ENCODE assay signal across 7 mouse cellular contexts in genomic region chr6:83068706-83069487, GRCm38 (mm10). TPM values are rescaled to one million over a fixed set of nuclear protein-coding genes. Genes with fewer than 3 reads are reported as not detected.
DNase-seq lines count a peak whose midpoint lies in the region; ATAC-seq lines count a peak whose summit lies in the region.

No protein-coding gene starts in this region.

- ATAC-seq in lung, embryonic 15.5 days (ENCODE audit: borderline replicate concordance, extremely low read depth, low FRiP score, low TSS enrichment) = no peak
- ATAC-seq in forebrain, embryonic 14.5 days = no peak
- no peak for ATAC-seq in limb, embryonic 15.5 days (ENCODE audit: insufficient number of reproducible peaks, low FRiP score, low TSS enrichment, low read depth)
- no peak for ATAC-seq in stomach, embryonic 15.5 days (ENCODE audit: insufficient read depth, low FRiP score, low read depth)

- H3K9ac ChIP-seq in lung, embryonic 15.5 days = no peak overlapping the region
- H3K9ac ChIP-seq in forebrain, embryonic 14.5 days (ENCODE audit: low read length) = no peak overlapping the region
- no peak overlapping the region for H3K9ac ChIP-seq in limb, embryonic 15.5 days
- H3K9ac ChIP-seq in stomach, embryonic 15.5 days = no peak overlapping the region

- peak overlapping the region; percentile 29 for H3K4me3 ChIP-seq in lung, embryonic 15.5 days
- peak overlapping the region; percentile 10; the same call in 1 of the 2 replicates for H3K4me3 ChIP-seq in forebrain, embryonic 14.5 days (ENCODE audit: low read depth, low read length)
- peak overlapping the region; percentile 13 for H3K4me3 ChIP-seq in limb, embryonic 15.5 days
- H3K4me3 ChIP-seq in stomach, embryonic 15.5 days (replicated peaks) = peak overlapping the region; percentile 28

- H3K27ac ChIP-seq in lung, embryonic 15.5 days = no peak overlapping the region
- no peak overlapping the region for H3K27ac ChIP-seq in forebrain, embryonic 14.5 days (ENCODE audit: low read depth, low read length)
- H3K27ac ChIP-seq in limb, embryonic 15.5 days = no peak overlapping the region
- no peak overlapping the region for H3K27ac ChIP-seq in stomach, embryonic 15.5 days

- H3K36me3 ChIP-seq in lung, embryonic 15.5 days = no peaks in the 10 kb centered on the region
- H3K36me3 ChIP-seq in forebrain, embryonic 14.5 days (ENCODE audit: control insufficient read depth, insufficient read depth, low read length) = no peaks in the 10 kb centered on the region
- no peaks in the 10 kb centered on the region for H3K36me3 ChIP-seq in limb, embryonic 15.5 days
- no peaks in the 10 kb centered on the region for H3K36me3 ChIP-seq in stomach, embryonic 15.5 days

- no peaks in the 10 kb centered on the region for H3K9me3 ChIP-seq in lung, embryonic 15.5 days
- H3K9me3 ChIP-seq in forebrain, embryonic 14.5 days (replicated peaks; ENCODE audit: control insufficient read depth, low read length) = no peaks in the 10 kb centered on the region
- no peaks in the 10 kb centered on the region for H3K9me3 ChIP-seq in limb, embryonic 15.5 days
- H3K9me3 ChIP-seq in stomach, embryonic 15.5 days = no peaks in the 10 kb centered on the region

- peaks cover 100% of the 10 kb centered on the region for H3K27me3 ChIP-seq in lung, embryonic 15.5 days
- peaks cover 94% of the 10 kb centered on the region for H3K27me3 ChIP-seq in forebrain, embryonic 14.5 days (replicated peaks; ENCODE audit: control insufficient read depth, insufficient read depth, low read length)
- peaks cover 99% of the 10 kb centered on the region for H3K27me3 ChIP-seq in limb, embryonic 15.5 days
- peaks cover 94% of the 10 kb centered on the region for H3K27me3 ChIP-seq in stomach, embryonic 15.5 days (replicated peaks)

- H3K4me2 ChIP-seq in lung, embryonic 15.5 days = peak overlapping the region; percentile 52
- H3K4me2 ChIP-seq in forebrain, embryonic 14.5 days (ENCODE audit: low read length) = 0 out of 2 replicates have a peak overlapping the region, but pooled peaks have one; percentile 18
- peak overlapping the region; percentile 23; the same call in 1 of the 2 replicates for H3K4me2 ChIP-seq in limb, embryonic 15.5 days
- H3K4me2 ChIP-seq in stomach, embryonic 15.5 days = peak overlapping the region; percentile 56

- WGBS in lung, embryonic 15.5 days = under 1% methylated on average over 77 of the region's 81 CpGs
- under 1% methylated on average over 71 of the region's 81 CpGs for WGBS in forebrain, embryonic 14.5 days
- WGBS in limb, embryonic 15.5 days = 1% methylated on average over 77 of the region's 81 CpGs
- 1% methylated on average over 80 of the region's 81 CpGs for WGBS in stomach, embryonic 15.5 days

- DNase-seq in lung, postnatal 10 days = no peak
- no peak for DNase-seq in forebrain, embryonic 14.5 days (ENCODE audit: low spot score)
- DNase-seq in layer of hippocampus, postnatal 14 days (ENCODE audit: low spot score in 2 of 2) = no peak
- no peak for DNase-seq in frontal cortex, postnatal 14 days (ENCODE audit: low spot score in 2 of 2)

- H3K4me1 ChIP-seq in lung, embryonic 15.5 days = peaks cover 25% of the 10 kb centered on the region
- H3K4me1 ChIP-seq in forebrain, embryonic 14.5 days (ENCODE audit: control insufficient read depth, insufficient read depth, low read length) = no peaks in the 10 kb centered on the region; the same call in 1 of the 2 replicates
- peaks cover 32% of the 10 kb centered on the region for H3K4me1 ChIP-seq in limb, embryonic 15.5 days
- H3K4me1 ChIP-seq in stomach, embryonic 15.5 days = peaks cover 28% of the 10 kb centered on the region

RNA-seq across cellular contexts. Expression of gene Tlx2, which starts 1.2 kb away (rescaled TPM):
- 0.38 and 1.0 TPM in 2 replicates for polyA plus RNA-seq in lung, embryonic 15.5 days (2015; fragmentation: Nextera tagmentation; extraction: Ambion mirVana)
- polyA plus RNA-seq in forebrain, embryonic 14.5 days (2014; fragmentation: Nextera tagmentation; extraction: Ambion mirVana) = not detected in 2 replicates
- not detected in 2 replicates for polyA plus RNA-seq in limb, embryonic 15.5 days (2015; fragmentation: Nextera tagmentation; extraction: Ambion mirVana)
- 7.5 and 9.3 TPM in 2 replicates for polyA plus RNA-seq in stomach, embryonic 15.5 days (2015; fragmentation: Nextera tagmentation; extraction: Ambion mirVana)
- not detected for total RNA-seq in layer of hippocampus, postnatal 14 days (2021)

RNA-seq across cellular contexts. Expression of gene Pcgf1, which starts 8.8 kb away (rescaled TPM):
- polyA plus RNA-seq in lung, embryonic 15.5 days (2015; fragmentation: Nextera tagmentation; extraction: Ambion mirVana) = 30.5 and 31.2 TPM in 2 replicates
- 51.3 and 56.1 TPM in 2 replicates for polyA plus RNA-seq in forebrain, embryonic 14.5 days (2014; fragmentation: Nextera tagmentation; extraction: Ambion mirVana)
- 29.2 and 31.9 TPM in 2 replicates for polyA plus RNA-seq in limb, embryonic 15.5 days (2015; fragmentation: Nextera tagmentation; extraction: Ambion mirVana)
- polyA plus RNA-seq in stomach, embryonic 15.5 days (2015; fragmentation: Nextera tagmentation; extraction: Ambion mirVana) = 29.6 and 34.6 TPM in 2 replicates
- total RNA-seq in layer of hippocampus, postnatal 14 days (2021) = 10 to 100 TPM; 23.3 to 27.0 TPM

RNA-seq across cellular contexts. Expression of gene Dqx1, which starts 11.3 kb away (rescaled TPM):
- polyA plus RNA-seq in lung, embryonic 15.5 days (2015; fragmentation: Nextera tagmentation; extraction: Ambion mirVana) = 0.98 and 1.7 TPM in 2 replicates
- polyA plus RNA-seq in forebrain, embryonic 14.5 days (2014; fragmentation: Nextera tagmentation; extraction: Ambion mirVana) = 0.33 and 0.62 TPM in 2 replicates
- polyA plus RNA-seq in limb, embryonic 15.5 days (2015; fragmentation: Nextera tagmentation; extraction: Ambion mirVana) = 0.57 and 1.3 TPM in 2 replicates
- polyA plus RNA-seq in stomach, embryonic 15.5 days (2015; fragmentation: Nextera tagmentation; extraction: Ambion mirVana) = 5.4 and 7.1 TPM in 2 replicates
- total RNA-seq in layer of hippocampus, postnatal 14 days (2021) = under 1 TPM; 0.48 to 0.74 TPM

RNA-seq across cellular contexts. Expression of gene Htra2, which starts 13.8 kb away (rescaled TPM):
- 76.6 and 78.4 TPM in 2 replicates for polyA plus RNA-seq in lung, embryonic 15.5 days (2015; fragmentation: Nextera tagmentation; extraction: Ambion mirVana)
- polyA plus RNA-seq in forebrain, embryonic 14.5 days (2014; fragmentation: Nextera tagmentation; extraction: Ambion mirVana) = 32.6 and 32.9 TPM in 2 replicates
- 64.6 and 70.6 TPM in 2 replicates for polyA plus RNA-seq in limb, embryonic 15.5 days (2015; fragmentation: Nextera tagmentation; extraction: Ambion mirVana)
- polyA plus RNA-seq in stomach, embryonic 15.5 days (2015; fragmentation: Nextera tagmentation; extraction: Ambion mirVana) = 86.6 and 94.1 TPM in 2 replicates
- 10 to 100 TPM; 55.7 to 60.1 TPM for total RNA-seq in layer of hippocampus, postnatal 14 days (2021)

RNA-seq across cellular contexts. Expression of gene Aup1, which starts 14.6 kb away (rescaled TPM):
- 177 and 188 TPM in 2 replicates for polyA plus RNA-seq in lung, embryonic 15.5 days (2015; fragmentation: Nextera tagmentation; extraction: Ambion mirVana)
- 101 and 107 TPM in 2 replicates for polyA plus RNA-seq in forebrain, embryonic 14.5 days (2014; fragmentation: Nextera tagmentation; extraction: Ambion mirVana)
- polyA plus RNA-seq in limb, embryonic 15.5 days (2015; fragmentation: Nextera tagmentation; extraction: Ambion mirVana) = 181 and 186 TPM in 2 replicates
- polyA plus RNA-seq in stomach, embryonic 15.5 days (2015; fragmentation: Nextera tagmentation; extraction: Ambion mirVana) = 211 and 212 TPM in 2 replicates
- 100 to 1,000 TPM; 108 to 116 TPM for total RNA-seq in layer of hippocampus, postnatal 14 days (2021)
